Mouse (Mus musculus) heart, adult 11 months (tissue): Measurements from ENCODE around the gene Slfn3.
"Not testable (repeated sequence)": the region's sequence is repeated elsewhere in the genome, so short reads cannot be mapped to it uniquely, and the experiment has no call there.

Experiments
- DNase-seq: peaks from one replicate; pipeline ENCODE4 v3.0.0; 2022

Gene Slfn3

GRCm38 (mm10) chr11:83191134-83191893 is at the start of gene Slfn3:
Slfn3 (plus strand) TSS chr11:83191330.
- DNase-seq, result peak; percentile 97

- not testable (repeated sequence) for DNase-seq
Measured at GRCm38 (mm10) chr11:83148939-83149338, 42.2 kb upstream of the Slfn3 start.

GRCm38 (mm10) chr11:83174948-83175539 is 16.1 kb upstream of the Slfn3 start, which contains the start of gene Slfn4:
Slfn4 (plus strand) TSS chr11:83175186.
- peak; percentile 51 for DNase-seq

- DNase-seq, result peak; percentile 90
Measured at GRCm38 (mm10) chr11:83192001-83192400, 871 bp downstream of the Slfn3 start.

GRCm38 (mm10) chr11:83205002-83205401 is 13.9 kb downstream of the Slfn3 start:
- DNase-seq, result no peak

GRCm38 (mm10) chr11:83216119-83216518 is 25.0 kb downstream of the Slfn3 start:
- no peak for DNase-seq

GRCm38 (mm10) chr11:83221328-83221877 is 30.3 kb downstream of the Slfn3 start:
- DNase-seq, result no peak

GRCm38 (mm10) chr11:83223367-83223766 is 32.2 kb downstream of the Slfn3 start:
- DNase-seq, result peak; percentile 90

- not testable (repeated sequence) for DNase-seq
Measured at GRCm38 (mm10) chr11:83223793-83224192, 32.7 kb downstream of the Slfn3 start.

GRCm38 (mm10) chr11:83224217-83224616 is 33.1 kb downstream of the Slfn3 start:
- DNase-seq, result peak; percentile 89

- DNase-seq, result no peak
Measured at GRCm38 (mm10) chr11:83224750-83225149, 33.6 kb downstream of the Slfn3 start.

GRCm38 (mm10) chr11:83225371-83225960 is 34.3 kb downstream of the Slfn3 start:
- DNase-seq, result no peak

- peak; percentile 79 for DNase-seq
Measured at GRCm38 (mm10) chr11:83227926-83228723, 37.0 kb downstream of the Slfn3 start.

GRCm38 (mm10) chr11:83230966-83231365 is 39.8 kb downstream of the Slfn3 start:
- DNase-seq, result peak; percentile 81

GRCm38 (mm10) chr11:83233621-83234020 is 42.5 kb downstream of the Slfn3 start:
- DNase-seq, result not testable (repeated sequence)

- peak; percentile 41 for DNase-seq
Measured at GRCm38 (mm10) chr11:83237390-83237789, 46.3 kb downstream of the Slfn3 start.

- DNase-seq, result no peak
Measured at GRCm38 (mm10) chr11:83238389-83238788, 47.3 kb downstream of the Slfn3 start.

- no peak for DNase-seq
Measured at GRCm38 (mm10) chr11:83239811-83240210, 48.7 kb downstream of the Slfn3 start.

- DNase-seq, result not testable (repeated sequence)
Measured at GRCm38 (mm10) chr11:83257211-83257610, 66.1 kb downstream of the Slfn3 start.

GRCm38 (mm10) chr11:83262673-83263072 is 71.5 kb downstream of the Slfn3 start:
- DNase-seq, result no peak

- DNase-seq, result no peak
Measured at GRCm38 (mm10) chr11:83263146-83263545, 72.0 kb downstream of the Slfn3 start.
